Mouse (Mus musculus) ZHBTc4 (cell line): ENCODE data around the gene Tank.

Source experiments
- DNase-seq: peaks from one replicate; pipeline ENCODE4 v3.0.0-alpha.2; 2011; ENCODE audit warnings: low read depth, low spot score

The Tank gene

DNA sequence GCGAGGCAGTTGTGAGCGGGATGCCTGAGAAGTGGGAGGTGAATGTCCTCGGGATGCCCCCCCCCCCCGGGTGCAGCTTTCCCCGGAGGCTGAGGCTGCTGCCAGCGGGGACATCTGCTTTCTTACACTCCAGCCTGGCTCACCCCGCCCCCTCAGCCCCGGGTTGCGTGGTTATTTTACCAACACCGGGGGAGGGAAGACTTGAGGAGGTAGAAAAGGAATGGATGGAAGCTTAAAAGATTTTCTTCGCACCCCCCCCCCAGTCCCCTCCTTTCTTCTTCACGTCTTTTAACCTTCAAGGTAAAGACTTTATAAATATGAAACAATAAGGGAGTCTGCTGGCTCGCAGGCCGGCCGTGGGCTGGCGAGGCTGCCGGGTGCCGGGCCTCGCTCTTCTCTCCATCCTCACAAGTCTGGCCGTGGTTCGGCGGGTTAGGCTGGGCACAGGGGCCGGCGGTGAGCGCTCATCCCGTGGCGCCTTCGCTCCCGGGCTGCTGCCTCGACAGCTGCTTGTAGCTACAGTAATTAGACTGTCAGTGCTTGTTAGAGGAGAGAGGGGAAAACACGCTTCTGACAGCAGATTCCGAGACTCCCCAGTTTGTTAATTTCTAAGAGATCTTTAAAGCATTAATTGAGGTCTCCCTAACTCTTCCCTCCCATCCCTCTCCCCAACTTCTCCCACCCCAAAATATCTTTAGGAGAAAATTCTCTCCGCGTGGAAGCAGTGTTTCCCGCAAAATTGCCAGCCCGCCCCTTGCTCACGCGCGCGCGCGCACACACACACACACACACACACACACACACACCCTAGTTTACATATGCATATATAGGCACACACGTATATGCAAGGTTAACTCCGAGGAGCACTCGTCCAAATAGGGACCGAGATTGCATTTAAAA lies 77.2 kb downstream of the Tank start:
- DNase-seq, result peak; percentile 52

DNA sequence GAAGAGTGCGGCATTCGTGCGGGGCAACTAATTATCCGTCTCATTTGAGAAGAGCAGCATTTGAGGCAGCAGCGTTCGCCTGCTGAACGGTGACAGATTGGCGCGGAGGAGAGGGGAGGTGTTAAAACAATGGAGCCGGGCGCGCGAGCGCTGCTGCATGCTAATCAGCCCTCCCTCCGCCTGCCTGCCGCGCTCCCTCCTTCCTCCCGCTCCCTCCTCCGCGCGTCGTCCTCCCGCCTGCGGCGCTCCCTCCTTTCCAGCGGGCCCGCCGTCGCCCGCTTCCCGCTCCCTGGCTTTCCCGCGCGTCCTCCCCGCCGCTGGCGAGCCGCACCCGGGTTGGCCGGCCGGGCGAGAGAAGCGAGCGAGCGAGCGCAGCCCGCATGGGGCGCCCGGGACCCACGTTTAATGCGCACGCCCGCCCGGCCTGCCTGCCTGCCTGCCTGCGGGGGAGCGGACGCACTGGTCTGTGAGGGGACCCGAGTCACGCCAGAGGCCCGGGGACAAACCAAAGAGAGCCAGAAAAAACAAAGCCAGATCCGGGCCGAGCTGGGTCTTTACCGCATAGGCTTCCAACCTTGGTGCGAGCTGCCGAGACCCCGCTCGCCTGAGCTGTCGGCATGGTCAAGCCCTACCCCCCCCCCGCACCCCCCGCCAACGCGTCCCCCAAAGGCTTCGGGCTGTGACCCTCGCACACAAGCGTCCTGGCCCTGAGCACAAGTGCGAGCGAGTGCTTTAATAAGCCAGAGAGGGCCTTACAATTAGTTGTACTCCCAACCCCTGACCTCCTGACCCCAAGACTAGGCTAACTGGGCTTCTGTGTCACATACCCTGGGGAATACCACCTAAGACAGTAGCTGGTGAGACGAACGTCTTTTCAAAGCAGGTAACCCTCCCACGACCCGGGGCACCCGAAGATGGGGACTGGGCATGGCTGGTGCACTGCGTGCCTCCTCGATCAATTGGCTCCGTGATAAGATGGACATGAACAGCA lies 78.3 kb downstream of the Tank start:
- peak; percentile 64 for DNase-seq

DNA sequence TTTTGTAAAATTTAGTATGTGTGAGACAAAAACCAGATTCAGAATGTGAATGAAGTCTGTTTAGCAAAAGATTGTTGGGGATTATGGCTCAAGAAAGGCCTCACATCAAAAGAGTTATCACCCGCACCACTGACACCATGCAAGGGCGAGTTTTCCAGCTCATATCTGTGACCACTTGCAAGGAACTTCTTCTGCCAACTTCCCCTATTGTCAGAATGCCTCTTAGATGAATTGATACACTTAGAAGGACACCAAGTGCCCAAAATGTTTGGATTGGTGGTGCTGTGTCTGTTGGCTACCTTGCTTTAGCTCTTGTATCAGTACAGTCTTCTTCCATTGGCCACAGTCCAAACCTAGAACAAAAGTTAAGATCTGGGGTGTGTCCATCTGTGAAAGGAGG lies 80.9 kb downstream of the Tank start:
- DNase-seq, result no peak

DNA sequence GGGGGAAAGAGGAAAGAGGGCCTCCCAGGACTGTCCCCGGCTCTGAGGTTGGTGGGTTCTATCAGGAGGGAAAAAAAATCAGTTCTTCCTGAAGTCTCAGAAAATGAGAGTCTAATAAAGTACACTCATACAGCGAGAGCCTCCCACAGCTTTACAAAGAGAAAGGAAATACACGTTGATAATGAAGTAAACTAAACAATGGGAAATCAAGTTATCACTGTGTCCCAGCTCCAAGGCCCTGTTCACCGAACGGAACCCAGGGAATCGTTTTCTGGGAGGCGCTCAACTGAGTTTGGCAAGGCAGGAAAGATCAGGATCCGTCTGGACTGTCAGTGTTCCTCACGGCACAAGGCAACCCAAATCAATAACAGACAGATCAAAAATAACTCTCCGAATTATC lies 84.4 kb downstream of the Tank start:
- DNase-seq, result no peak

DNA sequence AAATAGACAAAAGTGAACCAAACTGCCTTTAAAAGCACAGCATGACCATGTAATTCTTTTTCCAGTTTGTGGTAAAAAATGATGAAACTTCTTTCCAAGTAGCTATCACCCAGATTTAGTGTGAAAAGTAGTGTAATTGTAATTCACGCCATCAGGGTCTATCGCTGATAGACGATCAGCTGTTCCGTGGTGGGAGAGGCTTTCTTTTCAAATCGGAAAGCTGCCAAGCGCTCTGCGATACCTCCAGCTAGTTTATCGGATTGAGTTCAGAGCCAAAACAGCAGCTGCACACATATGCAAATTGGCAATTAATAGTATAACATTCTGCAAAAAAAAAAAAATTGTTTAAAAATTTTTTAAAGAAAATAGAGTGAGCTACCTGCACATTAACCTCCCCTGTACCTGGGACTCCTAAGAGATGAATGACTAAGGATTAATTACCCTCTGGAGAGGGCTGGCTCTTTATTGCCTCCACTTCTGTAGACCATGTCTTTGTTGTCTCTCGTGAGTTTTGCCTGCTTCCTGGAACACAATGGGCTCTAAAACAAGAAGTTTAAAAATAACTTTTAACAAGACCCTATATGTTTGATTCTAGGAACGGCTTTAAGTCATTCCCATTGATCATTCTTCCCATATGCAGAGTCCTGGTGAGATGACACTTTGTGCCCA lies 85.3 kb downstream of the Tank start:
- no peak for DNase-seq

DNA sequence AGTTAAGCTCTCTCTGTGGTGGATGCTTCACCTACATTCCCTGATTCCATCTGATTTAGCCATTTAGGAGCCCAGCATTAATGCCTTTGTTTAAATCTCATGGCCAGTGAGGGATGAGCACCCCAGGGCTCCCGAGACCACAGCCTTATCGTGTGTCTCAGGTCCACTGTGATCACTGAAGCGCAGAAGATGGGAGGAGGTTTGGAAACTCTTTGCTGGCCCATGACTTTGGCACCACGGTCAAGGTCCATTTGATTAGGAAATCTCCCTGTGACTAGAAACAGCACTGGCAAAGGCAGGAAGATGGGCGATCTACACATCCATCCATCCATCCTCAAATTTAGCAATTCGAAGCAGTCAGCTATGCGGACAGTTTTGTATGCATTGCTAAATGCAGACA lies 89.0 kb downstream of the Tank start:
- DNase-seq, result no peak

DNA sequence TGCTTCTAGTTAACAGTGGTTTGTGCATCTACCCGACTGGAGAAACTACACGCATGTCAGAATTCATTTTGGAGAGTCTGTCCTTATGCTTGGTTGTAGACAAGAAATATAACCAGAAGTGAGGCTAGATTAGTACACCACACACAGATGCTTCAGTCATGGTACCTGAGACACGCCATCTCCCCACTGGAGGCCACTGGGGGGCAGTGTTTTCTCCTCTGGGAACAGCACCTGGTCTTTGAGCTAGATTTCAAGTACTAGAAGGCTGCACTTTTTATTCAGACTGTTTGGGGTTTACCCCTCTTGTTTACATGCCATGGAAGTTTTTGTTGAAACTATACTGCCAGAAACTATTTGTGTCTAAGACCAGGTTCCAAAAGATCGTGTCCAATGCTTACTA lies 89.9 kb downstream of the Tank start:
- peak; percentile 69 for DNase-seq

DNA sequence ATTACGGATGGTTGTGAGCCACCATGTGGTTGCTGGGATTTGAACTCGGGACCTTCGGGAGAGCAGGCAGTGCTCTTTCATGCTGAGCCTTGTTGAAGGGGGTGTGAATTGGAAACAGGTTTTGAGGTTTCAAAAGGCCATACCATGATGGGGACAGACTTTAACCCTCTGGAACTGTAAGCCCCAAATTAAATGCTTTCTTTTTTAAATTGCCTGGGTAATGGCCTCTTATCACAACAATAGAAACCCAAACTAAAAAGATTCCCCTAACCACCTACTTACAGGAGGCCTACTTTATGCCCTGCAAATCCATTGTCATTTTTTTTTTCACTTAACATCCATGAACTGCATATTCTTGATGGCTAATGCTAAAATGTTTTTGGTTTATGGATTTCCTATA lies 96.2 kb downstream of the Tank start:
- DNase-seq, result peak; percentile 45

DNA sequence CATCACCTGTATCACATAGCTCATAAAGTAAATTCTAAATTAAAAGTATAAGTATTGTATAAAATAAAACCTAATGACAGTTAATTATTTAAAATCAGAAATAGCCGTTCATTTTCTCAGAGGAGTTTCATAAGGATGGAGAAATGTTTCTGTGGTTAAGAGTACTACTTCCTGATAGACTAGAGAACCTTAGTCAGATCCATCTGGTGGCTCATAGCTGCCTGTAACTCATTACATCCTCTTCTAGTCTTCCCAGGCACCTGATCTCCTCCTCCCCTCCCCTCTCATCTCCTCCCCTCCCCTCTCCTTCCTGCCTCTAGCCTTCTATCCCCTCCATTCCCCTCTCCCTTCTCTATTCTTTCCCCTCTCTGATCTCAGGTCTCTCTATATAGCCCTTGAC lies 103.2 kb downstream of the Tank start:
- no peak for DNase-seq

DNA sequence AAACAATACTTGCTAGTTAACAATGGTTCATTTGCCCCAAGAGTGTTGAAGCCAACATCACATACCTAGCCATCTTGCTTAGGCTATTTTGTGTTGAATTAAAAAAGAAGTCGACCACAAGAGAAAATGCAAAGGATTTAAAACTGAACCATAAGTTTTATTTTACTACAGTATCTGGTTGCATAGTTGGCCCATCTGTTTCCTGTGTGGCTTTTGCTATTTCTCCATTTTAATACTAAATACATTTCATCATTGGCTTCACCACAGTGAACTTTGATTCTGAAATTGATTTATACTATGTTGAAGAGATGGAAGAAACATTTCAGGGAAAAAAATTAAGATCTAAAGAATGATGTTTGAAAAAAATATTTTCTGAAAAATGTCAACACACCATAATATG lies 108.1 kb downstream of the Tank start:
- no peak for DNase-seq

DNA sequence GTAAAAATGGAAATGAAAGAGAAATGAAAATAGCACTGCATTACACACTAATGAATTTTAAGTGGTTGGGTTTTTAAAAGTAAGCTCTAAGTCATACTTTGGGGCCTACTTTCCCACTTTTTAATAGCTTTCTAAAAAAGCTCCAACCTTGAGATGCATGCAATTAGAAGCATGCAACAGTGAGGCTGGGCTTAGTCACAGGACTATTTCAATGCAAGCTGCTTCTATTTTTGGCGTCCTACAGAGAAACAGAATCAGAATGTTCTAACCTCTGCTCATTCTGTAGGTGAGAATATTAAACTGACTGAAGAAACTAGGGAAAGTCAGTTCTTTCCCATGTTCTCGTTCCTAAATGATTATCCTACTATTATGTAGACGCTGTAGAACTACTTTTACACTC lies 110.7 kb downstream of the Tank start:
- no peak for DNase-seq
